Mouse (Mus musculus): ENCODE data around the gene Ssh1. TPM values are rescaled to one million over a fixed set of nuclear protein-coding genes. Genes with fewer than 3 reads are reported as not detected.

The Ssh1 gene
- 10.2 and 10.4 TPM in 2 replicates for total RNA-seq (2015)
- total RNA-seq (2017), result 4.7 and 4.9 TPM in 2 replicates

DNA sequence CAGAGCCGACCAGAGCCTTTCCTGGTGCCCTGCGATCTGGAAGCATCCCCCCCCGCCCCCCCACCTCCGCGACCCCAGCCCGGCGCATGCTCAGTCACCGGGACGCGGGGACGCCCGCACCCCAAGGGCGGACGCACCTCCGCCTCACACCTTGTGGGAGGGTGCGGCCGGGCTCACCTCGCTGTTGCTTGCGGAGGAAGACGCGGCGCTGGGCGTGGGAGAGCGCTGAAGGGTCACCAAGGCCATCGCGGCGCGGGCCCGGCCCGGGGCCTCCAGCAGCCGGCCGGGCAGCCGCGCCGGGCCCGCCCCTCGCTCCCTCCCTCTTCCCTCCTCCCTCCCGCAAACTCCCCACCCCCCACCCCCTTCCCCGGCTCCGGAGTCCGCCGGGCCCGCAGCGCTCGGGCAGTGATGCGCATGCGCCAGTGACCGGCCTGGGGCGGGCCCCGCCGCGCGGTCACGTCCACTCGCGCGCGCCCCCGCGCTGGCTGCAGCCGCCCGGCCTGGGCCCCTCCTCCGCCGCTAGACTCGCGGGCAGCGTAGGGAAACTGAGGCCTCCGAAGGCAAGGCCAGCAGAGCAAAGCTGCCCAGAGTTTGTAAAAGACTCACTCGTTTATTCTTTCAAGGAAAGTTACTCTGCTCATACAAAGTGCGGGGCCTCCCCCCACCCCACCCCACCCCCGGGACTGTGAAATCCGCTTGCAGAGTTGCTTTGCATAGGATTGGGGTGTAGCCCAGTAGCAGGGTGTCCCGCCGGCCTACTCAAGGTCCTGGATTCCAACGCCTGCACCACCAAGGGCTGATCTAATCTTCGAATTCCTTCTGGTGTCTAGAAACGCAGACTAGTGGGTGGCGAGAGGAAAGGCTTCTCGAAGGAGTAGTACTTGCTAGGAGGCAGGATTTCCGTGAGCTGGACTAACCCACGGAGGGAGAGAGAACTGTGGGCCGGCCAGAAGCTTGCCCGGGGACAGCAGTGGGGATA is at the start of gene Ssh1:
Ssh1 (minus strand) TSS at position 408 of the 979 bp plus-strand sequence.
- peak; percentile 68 for ATAC-seq (ENCODE audit: poor library complexity, severe bottlenecking)

DNA sequence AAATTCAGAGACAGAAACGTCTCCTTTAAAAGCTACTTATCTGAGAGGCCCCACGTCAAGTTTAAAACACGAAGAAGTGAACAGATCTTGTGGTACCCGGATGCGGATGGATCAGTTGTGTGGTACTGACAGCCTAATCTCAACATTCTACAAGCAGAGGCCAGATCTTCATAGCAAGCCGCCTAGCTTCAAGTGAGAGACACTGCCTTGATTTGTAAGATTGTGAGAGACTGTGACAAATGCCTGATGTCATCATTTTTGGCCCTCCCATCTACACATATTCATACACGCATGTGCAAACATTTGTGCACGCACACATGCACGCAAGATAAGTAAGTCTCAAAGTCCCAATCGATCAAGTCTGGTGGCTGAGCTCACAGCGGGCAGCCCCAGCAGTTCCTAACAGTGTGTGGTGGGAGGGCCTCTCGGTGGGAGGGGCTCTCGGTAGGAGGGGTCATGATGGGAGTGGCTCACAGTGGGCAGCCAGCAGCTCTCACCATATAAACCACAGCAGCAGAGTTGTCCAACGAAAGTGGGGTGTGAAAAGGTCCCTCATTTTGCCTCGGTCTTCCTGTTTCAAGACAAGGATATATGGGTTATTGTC is 47.7 kb upstream of the Ssh1 start:
- peak; percentile 79 for ATAC-seq (ENCODE audit: poor library complexity, severe bottlenecking)

DNA sequence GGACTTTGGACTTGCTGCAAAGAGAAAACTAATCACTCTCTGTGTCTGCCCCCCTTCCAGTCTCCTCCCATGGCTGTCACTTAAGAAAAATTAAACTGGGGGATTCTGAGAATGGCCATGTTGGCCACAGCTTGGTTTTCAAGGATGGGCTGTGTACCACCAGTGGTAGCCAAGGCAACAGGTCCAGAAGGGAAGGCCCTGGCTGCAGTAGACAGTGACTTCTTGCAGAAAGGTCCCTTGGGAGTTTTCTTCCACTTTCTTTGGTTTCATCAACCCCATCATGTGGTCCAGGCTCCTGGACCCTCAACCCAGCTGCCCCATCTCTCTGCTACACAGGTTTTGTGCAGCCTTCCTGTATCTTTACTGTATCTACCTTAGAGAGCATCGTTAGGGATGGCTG is 47.2 kb upstream of the Ssh1 start:
- no peak for ATAC-seq (ENCODE audit: poor library complexity, severe bottlenecking)

DNA sequence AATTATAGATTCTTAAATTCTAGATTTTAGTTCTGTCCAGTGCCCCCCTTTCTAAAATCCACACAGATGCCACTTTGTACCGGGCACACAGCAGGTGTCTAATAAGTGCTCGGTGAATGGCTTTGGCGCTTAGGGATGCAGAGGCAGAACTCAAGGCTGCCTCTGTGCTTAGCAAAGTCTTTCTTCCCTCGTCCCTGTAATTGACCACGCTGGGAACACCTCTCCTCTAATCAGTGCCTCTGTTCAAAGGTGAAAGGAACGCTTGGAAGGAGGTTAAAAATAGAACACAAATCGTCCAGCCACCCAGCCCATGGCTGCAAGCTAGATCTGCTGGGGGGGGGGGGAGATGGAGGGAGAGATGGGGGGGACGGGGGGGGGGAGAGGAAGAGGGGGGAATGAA is 46.8 kb upstream of the Ssh1 start:
- ATAC-seq (ENCODE audit: poor library complexity, severe bottlenecking), result no peak

DNA sequence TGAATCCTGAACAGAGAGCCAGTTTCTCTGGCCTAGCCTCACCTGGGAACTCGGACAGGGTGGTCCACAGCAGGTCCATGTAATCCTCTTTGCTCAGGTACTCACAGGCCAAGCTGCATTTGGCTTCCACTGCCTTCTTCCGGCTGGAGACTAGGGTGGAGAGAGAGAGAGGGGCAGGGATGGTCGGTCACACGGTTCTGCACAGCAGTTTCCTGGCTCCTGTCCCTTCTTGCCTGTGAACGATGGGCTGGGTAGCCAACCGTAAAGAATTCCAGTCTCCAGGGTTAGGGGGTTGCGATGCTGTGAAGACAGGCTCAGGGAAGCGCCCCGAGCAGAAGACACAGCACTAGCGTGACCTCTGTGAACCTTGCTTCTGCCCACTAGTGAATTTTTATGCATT is 41.4 kb upstream of the Ssh1 start:
- ATAC-seq (ENCODE audit: poor library complexity, severe bottlenecking), result no peak

DNA sequence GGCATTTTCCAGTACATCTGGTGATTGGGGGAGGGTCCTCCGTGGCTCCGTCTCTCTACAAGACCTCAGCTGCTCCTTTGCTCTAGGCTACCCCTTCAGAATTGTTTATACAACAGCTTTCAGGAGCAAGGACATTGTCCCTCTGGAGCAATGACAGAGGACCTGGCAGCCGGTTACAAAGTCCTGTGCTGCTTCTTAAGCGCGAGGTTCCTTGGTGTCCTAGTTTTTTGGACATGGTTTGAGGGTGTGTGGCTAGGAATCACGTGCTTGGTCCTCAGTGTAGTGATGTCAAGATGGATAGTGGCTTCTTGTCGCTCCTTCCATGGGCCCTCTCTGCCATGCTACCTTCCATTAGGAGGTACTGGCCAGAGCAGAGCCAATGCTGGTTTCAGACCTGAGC is 40.7 kb upstream of the Ssh1 start:
- no peak for ATAC-seq (ENCODE audit: poor library complexity, severe bottlenecking)

DNA sequence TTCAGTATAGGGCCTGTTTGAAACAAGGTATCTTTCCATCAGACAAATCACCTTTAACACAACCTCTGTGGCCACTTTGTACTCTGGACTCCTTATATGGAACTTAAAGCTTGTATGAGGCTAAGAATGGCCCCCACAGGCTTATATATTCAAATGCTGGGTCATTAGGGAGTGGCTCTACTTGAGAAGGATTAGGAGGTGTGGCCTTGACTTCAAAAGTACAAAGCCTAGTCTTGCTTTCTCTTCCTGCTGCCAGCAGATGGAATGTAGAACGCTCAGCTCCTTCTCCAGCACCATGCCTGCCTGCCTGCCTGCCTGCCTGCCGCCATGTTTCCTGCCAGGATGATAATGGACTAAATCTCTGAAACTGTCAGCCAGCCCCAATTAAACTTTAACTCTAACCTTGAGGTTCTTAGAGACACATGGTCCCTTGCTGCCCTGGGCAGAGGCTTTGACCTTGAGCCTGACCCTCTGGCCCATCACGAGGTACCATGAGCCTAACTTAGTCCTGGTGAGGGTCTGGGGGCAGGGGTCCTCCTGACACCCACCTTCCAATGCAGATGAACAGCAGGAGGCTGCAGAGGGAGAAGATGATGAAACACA is 38.6 kb upstream of the Ssh1 start:
- no peak for ATAC-seq (ENCODE audit: poor library complexity, severe bottlenecking)

DNA sequence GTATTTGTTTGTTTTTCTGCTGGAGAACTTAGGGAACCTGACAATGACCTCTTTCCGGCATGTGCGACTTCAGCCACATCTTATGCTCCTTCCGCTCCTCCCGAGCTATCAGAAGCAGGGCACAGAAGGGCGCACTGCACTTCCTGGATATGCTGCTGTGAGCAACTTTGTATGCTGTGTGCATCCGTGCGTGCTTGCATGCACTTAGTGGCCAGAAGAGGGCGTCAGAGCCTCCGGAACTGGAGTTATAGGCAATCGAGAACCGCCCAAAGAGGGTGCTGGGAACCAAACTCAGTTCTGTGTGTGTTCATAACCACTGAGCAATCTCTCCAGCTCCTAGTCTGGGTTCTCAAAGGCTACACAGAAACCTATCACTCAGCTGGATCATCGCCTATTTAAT is 37.0 kb upstream of the Ssh1 start:
- no peak for ATAC-seq (ENCODE audit: poor library complexity, severe bottlenecking)

DNA sequence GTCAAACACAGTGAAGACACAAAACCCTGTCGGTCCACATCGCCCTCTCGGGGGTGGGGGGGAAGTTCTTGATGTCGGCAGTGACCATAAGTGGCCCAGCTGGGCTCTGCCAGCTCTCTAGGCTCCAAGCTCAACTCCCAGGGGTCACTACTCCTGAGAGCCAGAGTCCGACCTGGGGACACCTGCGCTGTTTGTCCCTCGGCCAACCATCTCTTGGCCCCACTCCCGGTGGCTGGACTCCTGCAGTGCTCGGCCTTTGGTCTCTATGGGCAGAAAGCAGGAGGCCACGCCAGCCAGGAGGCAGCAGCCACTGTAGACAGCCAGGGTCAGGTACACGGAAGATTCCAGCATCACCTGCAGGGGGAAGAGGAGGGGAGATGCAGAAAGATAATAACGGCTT is 34.4 kb upstream of the Ssh1 start:
- ATAC-seq (ENCODE audit: poor library complexity, severe bottlenecking), result no peak

DNA sequence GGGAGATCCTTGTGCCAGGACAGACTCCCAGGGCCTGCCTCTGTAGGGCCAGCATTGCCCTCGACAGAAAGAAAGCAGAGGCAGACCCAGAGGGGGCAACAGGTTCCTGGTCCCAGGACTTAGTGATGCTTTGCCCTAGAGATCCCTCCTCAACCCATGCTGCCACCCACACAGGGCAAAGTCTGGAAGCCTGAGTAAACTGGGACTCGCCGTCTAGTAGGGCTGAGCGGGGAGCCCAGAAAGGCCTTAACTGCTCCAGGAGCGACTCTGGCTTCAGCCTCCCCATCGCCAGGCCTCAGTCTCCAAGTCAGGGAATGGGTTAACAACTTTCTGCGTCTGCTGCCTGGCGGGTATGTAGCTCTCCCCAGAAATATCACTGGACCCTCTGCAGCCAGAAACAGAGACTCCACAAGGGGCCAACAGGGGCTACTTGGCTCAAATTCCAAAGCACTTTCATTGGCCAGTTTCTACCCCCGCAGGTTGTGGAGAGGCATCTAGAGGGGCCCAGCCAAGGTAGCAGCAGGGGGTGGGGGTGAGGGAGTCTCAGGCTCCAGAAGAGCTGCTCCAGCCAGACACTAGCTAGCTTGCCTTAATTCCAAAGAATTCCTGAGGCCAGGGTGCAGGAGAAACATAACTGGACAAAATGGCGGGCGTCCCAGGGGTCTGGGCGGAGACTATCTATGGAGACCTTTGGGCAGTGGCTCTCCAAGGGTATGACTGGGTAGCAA is 33.7 kb upstream of the Ssh1 start:
- ATAC-seq (ENCODE audit: poor library complexity, severe bottlenecking), result no peak

DNA sequence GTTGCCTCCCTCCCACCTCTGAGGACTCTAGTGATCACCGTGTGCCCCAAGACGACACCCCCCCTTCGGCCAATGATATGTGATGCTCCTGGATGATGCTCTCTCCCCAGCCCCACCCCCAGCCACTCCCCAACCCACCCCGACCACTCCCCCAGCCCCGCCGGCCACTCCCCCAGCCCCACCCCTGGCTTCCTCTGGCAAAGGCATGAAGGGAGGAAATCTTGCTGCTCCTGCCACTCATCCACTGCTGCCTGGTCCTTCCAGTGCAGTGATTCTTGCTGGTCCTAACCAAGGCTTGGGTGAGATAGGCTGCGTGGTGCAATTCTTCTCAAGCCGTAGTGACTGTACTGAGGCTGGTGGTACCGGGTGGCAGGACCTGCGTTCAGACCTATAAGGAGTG is 31.2 kb upstream of the Ssh1 start:
- no peak for ATAC-seq (ENCODE audit: poor library complexity, severe bottlenecking)

DNA sequence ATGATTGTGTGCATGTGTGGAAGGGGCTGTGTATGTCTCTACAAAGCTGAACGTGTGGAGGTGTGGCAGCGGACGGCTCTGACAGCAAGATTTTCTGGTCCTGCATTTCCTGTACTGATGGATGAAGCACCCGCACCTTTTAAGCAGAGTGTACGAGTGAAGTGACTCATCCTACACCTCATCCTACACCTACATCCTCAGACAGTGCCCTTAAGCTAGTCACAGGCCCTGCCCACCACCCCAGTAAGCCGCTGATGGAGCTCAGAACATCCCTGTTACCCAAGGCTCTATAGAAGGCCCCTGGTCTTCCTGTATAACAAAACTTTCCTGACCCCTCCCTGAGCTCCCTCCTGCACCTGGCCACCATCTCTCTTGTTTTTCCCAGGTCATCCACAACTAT is 30.7 kb upstream of the Ssh1 start:
- no peak for ATAC-seq (ENCODE audit: poor library complexity, severe bottlenecking)

DNA sequence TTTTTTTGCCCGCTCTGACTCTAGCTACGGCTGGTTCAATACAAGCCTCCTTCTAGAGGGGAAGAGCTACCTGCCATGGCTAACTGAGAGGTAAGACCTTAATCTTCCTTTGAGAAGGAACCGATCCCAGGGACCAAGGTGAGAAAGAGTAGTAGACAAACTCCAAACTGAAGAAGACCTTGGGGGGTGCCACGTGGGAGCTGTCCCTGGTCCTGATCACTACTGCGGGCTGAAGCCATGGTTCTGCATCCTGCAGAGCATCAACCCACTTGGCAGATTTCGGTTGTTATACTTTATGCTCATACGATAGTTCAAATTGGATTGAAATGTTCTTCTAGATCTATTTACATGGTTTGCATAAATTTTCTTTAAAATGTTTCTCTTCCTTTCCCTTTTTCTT is 21.4 kb upstream of the Ssh1 start:
- no peak for ATAC-seq (ENCODE audit: poor library complexity, severe bottlenecking)

DNA sequence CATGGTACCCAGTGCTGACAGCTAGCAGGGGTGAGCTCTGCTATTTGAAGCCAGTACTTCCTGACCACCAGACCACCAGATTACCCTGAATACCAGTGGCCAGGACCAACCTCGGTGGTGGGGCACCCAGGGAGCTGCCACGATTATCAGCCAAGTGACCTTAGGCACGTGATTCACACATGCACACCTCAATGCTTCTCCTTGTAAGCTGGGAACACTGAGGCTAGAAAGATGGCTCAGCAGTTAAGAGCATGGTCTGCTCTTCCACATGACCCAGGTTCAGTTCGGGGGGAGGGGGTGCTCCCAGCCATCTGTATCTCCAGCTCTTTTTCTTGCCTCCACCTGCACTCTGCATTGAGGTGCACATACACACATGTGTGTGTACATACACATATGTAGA is 15.4 kb upstream of the Ssh1 start:
- no peak for ATAC-seq (ENCODE audit: poor library complexity, severe bottlenecking)

DNA sequence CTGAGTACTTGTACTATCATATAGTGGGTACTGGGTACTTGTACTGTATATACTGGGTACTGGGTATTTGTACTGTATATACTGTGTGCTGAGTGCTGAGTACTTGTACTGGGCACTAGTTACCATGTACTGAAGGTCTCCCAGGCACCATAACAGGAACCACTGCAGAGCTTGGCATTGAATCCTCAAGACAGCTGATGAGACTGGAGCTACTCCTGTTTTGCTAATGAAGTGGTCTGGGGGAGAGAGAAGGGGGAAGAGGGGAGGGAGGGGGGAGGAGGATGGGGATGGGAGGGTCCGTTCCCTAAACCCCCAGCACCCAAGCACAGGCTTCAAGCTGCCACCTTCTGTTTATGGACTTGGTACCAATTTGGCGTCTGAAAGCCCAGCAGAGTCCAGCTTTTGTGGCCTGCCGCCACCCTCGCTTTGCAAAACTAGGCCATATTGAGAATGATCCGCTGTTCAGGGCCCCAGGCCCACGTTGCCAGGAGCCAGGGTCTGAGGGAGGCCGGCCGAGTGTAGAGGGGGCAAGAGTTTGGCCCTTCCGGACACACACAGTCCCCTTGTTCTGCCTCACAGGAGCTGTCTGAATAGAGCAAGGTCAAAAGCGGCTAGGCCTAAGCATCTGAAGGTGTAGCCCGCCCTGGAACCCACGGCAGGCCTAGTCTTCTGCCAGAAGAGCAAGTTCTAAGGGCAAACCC is 14.2 kb upstream of the Ssh1 start:
- no peak for ATAC-seq (ENCODE audit: poor library complexity, severe bottlenecking)

DNA sequence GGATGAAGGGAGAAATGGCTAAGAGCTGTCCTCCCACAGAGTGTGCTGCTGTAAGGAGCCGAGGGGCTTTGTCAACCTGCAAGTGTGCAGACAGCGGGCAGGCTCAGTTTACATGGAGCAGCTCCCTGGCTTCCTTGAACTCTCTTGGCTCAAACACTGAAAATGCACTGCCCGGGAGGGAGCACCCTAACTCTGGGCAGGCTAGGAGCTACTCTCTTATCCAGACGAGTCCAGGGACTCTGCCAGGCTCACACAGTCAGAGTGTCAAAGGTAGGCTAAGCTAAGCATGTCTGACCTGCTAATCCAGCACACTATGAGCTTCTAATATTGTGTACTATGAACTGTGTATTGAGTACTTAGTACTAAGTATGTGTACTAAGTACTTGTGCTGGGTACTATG is 13.3 kb upstream of the Ssh1 start:
- no peak for ATAC-seq (ENCODE audit: poor library complexity, severe bottlenecking)

DNA sequence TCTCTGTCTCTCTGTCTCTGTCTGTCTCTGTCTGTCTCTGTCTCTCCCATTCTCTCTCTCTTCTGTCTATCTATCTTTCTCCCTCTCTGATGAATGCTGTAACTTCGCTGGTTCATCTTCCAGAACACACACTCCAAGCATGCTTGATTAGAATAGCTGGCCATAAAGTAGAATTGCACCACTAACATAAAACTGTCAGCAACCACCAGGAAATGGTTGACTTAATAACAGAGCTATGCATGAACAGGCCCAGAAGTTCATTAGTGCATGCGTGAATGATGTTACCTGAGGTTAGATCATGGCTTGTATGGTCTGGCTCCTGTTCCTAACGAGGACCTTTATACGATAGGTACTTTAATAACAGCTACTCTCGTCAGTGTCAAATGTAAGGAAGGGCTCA is 11.4 kb upstream of the Ssh1 start:
- ATAC-seq (ENCODE audit: poor library complexity, severe bottlenecking), result no peak

DNA sequence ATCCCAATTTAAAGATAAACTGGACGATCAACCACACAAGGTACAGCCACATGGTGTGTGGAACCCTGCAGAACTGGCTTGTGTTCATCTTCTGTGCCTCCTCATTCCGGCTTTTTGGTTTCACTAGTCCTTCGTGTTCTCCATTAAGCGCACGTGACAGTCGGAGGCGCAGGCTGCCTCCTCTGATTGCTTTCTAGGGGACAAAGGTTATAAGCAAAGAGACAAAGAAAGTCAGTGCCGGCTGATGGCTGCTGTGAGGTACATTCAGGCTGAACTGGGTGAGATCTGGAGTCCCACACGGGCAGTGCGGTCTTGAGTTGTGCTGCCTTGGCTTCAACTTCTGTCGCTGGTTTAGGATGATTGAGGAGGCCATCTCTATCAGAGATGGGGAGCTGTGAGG is 10.9 kb upstream of the Ssh1 start:
- no peak for ATAC-seq (ENCODE audit: poor library complexity, severe bottlenecking)

DNA sequence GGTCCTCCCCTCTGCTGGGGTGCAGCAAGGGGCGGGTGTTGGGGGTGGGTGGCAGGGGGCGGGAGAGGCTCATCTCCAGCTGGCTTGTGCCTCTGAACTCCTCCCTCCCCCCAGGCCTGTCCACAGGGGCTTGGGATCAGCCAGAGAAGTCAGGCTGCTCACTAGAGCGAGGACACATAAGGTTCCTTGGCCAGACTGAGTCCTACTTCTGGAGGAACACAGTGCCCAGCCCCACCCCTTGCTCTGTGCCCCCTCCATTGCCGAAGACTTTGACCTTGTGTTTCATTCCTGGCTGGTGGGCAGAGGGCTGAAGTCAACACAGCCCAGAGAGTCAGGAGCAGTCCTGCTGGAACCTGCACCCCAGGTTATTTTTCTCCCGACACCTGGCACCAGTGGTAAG is 9.8 kb upstream of the Ssh1 start, which contains the start of gene Dao:
Dao (plus strand) TSS at position 162 of the 400 bp plus-strand sequence.
- no peak for ATAC-seq (ENCODE audit: poor library complexity, severe bottlenecking)

DNA sequence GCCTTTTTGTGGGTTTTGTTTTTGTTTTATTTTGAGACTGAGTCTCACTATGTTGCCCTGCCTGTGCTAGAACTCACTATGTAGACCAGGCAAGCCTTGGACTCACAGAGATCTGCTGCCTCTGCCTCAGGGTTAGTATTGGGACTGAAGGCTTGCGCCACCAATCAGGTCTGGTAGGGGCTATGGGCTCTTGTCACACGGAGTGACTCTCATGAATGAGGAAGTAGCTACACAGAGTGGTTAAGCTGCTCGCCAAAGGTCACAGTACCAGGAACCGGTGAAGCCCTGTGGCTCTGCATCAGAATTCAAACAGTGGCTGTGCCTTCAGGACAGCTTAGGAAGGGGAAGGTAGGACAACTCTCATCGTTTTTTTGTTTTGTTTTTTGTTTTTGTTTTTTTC is 5.7 kb upstream of the Ssh1 start:
- peak; percentile 99 for ATAC-seq (ENCODE audit: poor library complexity, severe bottlenecking)

DNA sequence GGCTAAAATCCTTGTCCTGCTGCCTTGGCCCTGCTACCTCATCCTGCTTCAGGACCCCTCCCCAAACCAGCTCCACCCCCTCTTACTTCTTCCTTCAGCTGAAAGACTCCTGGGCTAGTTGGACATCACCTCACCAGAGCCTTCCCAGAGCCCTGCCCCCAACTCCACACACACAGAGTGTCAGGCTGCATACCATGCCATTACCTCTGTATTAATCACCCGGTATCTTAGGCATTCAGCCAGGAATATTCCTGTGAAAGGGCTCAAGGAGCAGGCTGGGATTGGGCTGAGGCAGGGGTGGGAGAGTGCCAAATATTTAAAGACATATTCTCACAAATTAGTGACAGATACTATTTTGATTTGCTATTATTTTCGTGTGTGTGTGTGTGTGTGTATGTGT is 2.8 kb upstream of the Ssh1 start:
- ATAC-seq (ENCODE audit: poor library complexity, severe bottlenecking), result no peak

Data from megakaryocyte, adult 5-6 weeks (primary cell).